Mouse (Mus musculus) CH12F3 (cell line): ENCODE measurements around the gene 4930572O03Rik.
"Not testable (repeated sequence)": the region's sequence is repeated elsewhere in the genome, so short reads cannot be mapped to it uniquely, and the experiment has no call there.

ENCODE experiments used
- in situ Hi-C: fragments of 300-500 bp; cut with MboI; formaldehyde crosslinking; loops from 2 replicates; pipeline ENCODE4 v1.14.3; 2020; ENCODE audit warnings: low sequenced_read_pairs

4930572O03Rik gene

DNA sequence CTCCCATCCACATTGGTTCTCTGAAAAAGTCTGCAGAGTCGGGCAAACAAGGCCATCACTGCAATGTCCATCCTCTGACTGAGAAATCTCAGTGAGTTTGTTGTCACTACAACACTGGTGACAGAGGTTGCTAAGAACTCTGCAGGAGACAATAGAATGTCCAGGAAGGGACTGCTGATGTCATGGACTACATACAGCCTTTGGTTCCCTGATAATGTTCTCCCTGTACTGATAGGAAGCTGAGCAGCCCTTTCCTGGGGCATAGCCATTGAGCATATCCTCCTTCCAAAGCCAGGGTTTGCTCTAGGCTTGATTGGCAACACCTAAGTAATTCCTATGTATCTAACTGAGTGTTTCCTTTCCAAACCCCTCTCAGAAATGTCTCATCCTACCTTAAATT lies at the start of gene 4930572O03Rik:
4930572O03Rik (minus strand) TSS at position 101 of the 400 bp plus-strand sequence.
- in situ Hi-C loops: not testable (repeated sequence)

DNA sequence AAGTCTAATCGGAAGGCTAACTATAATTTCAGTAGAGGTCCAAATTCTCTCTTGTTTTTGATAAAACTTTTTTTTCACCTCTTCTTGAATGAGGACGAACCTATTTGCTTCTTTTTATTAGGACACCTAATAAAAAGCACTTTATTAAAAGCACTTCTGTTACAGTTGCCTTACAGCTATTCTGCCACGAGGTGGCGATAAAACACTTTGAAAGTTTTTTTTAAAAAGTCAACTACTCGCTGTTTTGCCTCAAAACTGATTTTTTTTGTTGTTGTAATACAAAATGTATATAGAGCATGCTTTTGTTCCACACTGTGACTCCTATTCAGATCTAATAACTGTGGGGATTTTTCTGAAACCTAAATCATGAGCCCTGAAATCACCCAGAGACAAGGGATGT lies 46.0 kb upstream of the 4930572O03Rik start:
- in situ Hi-C loops: not testable (repeated sequence)

GRCm38 (mm10) chr5:15697719-15698118 lies 40.9 kb upstream of the 4930572O03Rik start:
- in situ Hi-C loops: not testable (repeated sequence)

GRCm38 (mm10) chr5:15691849-15692248 lies 35.0 kb upstream of the 4930572O03Rik start:
- in situ Hi-C loops: not testable (repeated sequence)

GRCm38 (mm10) chr5:15690822-15691221 lies 34.0 kb upstream of the 4930572O03Rik start:
- in situ Hi-C loops: not testable (repeated sequence)

- in situ Hi-C loops: not testable (repeated sequence)
Measured at GRCm38 (mm10) chr5:15689659-15690213, 32.9 kb upstream of the 4930572O03Rik start.

DNA sequence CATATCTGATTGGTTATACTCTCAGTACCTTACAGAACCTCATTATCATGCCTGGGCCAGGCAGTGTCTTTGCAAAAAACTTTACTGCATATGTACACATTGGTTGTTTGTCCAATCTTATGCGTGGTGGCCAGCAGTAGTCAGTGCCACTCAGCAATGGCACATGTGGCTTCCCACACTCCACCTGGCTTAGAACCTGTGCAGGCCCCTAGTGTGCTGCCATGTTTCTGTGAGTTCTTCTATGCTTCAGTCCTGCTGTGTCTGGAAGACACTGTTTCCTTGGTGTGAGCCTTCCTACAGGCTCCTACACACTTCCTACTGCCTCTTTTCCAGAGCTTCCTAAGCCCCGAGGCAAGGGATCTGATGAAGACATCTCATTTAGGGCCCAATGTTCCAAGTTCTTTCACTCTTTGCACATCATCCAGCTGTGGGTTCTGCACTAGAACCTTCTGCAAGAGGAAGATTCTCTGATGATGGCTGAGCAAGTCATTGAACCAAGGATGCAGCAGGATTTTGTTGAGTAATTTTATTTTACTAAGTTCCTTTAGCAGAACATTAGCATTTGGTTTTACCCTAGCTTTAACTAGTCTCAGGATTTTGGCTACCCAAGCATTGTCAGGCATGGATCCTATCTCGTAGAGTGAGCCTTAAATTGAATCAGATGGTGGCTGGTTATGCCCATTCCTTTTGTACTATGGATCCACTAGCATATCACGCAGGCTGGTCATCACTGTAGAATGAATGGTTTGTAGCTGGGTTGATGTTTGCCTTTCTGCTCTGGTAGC lies 32.2 kb upstream of the 4930572O03Rik start:
- in situ Hi-C loops: not testable (repeated sequence)

DNA sequence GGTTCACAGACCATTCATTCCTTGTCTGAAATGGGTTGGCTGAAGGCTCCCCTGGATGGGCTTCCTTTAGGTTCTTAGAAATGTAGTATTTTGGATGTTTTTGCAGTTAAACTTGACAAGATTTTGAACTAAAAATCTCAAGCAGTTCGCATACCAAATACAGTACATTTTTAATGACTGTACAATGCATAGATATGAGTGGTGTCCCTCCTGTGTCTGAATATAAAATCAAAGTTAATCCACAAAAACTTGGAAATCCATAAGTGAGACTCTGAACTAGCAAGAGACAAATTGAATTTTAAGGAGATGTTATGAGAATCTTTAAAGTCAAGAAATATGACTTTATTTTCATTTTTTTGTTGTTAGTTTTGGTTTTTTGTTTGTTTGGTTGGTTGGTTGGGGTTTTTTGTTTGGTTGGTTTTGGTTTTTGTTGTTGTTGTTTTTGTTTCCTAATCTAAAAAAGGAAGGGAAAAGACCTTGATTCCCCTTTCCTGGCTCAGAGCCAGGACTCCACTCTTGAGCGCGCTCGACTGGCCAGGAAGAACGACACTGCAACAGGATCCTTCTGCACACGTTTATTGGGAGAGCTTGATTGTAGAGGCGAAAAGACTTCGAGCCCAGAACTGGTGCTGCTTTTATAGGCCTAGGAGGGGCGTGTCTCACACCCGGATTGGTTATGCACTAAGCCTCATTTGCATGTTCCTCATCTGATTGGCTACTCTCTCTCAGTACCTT lies 24.6 kb upstream of the 4930572O03Rik start:
- in situ Hi-C loops: not testable (repeated sequence)

- in situ Hi-C loops: not testable (repeated sequence)
Measured at GRCm38 (mm10) chr5:15679980-15680949, 23.4 kb upstream of the 4930572O03Rik start.

GRCm38 (mm10) chr5:15678907-15679306 lies 22.0 kb upstream of the 4930572O03Rik start:
- in situ Hi-C loops: not testable (repeated sequence)

- in situ Hi-C loops: not testable (repeated sequence)
Measured at GRCm38 (mm10) chr5:15677750-15678149, 20.9 kb upstream of the 4930572O03Rik start.

DNA sequence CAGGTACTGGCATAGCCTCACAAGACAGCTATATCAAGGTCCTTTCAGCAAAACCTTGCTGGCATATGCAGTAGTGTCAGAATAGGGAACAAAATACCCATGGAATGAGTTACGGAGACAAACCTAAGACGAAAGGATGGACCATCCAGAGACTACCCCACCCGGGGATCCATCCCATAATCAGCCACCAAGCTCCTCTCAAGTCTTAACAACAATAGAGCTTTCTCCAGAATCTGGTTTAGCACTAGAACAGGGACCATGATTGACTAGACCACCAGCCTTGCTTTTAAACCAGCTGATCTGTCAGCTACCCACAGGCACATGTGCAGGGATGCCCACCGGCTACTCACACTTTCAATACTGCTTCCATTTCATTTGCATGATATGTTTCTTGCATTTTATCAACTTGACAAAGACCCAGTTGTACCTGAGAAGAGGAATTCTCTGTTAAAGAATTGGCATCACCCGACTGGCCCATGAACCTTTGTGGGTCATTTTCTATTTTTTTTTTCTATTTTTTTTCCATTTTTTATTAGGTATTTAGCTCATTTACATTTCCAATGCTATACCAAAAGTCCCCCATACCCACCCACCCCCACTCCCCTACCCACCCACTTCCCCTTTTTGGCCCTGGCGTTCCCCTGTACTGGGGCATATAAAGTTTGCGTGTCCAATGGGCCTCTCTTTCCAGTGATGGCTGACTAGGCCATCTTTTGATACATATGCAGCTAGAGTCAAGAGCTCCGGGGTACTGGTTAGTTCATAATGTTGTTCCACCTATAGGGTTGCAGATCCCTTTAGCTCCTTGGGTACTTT lies 17.8 kb upstream of the 4930572O03Rik start:
- in situ Hi-C loops: not testable (repeated sequence)

DNA sequence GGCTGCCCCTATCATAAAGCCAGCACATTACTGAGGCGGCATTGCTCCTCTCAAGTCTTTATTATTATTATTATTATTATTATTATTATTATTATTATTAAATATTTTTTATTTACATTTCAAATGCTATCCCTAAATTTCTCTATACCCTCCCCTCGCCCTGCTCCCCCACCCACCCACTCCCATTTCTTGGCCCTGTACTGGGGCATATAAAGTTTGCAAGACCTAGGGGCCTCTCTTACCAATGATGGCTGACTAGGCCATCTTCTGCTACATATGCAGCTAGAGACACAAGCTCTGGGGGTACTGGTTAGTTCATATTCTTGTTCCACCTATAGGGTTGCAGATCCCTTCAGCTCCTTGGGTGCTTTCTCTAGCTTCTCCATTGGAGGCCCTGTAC lies 17.1 kb upstream of the 4930572O03Rik start:
- in situ Hi-C loops: not testable (repeated sequence)

DNA sequence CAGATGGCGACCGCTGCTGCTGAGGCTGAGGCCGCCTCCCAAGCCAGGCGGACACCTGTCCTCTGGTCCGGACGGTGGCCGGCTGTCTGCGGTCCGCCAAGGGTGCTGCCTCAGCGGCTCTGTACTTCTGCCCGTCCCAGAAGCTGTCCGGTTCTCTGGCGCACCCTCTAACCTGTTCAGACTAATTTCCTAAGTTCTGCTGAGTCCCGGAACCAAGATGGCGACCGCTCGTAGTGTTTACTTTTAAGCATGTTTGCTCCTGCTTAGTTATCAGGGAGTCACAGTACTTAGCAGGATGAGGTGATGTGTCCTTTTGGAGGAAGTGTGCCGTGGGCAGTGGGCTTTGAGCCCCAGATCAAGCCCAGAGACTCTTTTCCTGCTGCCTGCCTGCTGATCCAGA lies 13.9 kb upstream of the 4930572O03Rik start:
- in situ Hi-C loops: not testable (repeated sequence)

- in situ Hi-C loops: not testable (repeated sequence)
Measured at GRCm38 (mm10) chr5:15663847-15664246, 7.0 kb upstream of the 4930572O03Rik start.

GRCm38 (mm10) chr5:15652334-15652733 lies 4.5 kb downstream of the 4930572O03Rik start:
- in situ Hi-C loops: not testable (repeated sequence)

- in situ Hi-C loops: not testable (repeated sequence)
Measured at GRCm38 (mm10) chr5:15645707-15646106, 11.2 kb downstream of the 4930572O03Rik start.

GRCm38 (mm10) chr5:15637637-15638036 lies 19.2 kb downstream of the 4930572O03Rik start:
- in situ Hi-C loops: not testable (repeated sequence)

GRCm38 (mm10) chr5:15630068-15630467 lies 26.8 kb downstream of the 4930572O03Rik start:
- in situ Hi-C loops: not testable (repeated sequence)

GRCm38 (mm10) chr5:15628136-15628535 lies 28.7 kb downstream of the 4930572O03Rik start:
- in situ Hi-C loops: not testable (repeated sequence)
